Mouse (Mus musculus) bone marrow macrophage, adult 2 months (primary cell): ENCODE measurements around the gene Taok3.

ENCODE experiments used
- CTCF ChIP-seq: IDR thresholded peaks from 2 replicates; pipeline ENCODE4 v1.5.1; 2012; ENCODE audit warnings: low read depth, mild to moderate bottlenecking, low read length, moderate library complexity
- POLR2A ChIP-seq: IDR thresholded peaks from 2 replicates; pipeline ENCODE4 v1.6.1; 2012; ENCODE audit warnings: mild to moderate bottlenecking, low read depth, low read length, borderline replicate concordance

DNA sequence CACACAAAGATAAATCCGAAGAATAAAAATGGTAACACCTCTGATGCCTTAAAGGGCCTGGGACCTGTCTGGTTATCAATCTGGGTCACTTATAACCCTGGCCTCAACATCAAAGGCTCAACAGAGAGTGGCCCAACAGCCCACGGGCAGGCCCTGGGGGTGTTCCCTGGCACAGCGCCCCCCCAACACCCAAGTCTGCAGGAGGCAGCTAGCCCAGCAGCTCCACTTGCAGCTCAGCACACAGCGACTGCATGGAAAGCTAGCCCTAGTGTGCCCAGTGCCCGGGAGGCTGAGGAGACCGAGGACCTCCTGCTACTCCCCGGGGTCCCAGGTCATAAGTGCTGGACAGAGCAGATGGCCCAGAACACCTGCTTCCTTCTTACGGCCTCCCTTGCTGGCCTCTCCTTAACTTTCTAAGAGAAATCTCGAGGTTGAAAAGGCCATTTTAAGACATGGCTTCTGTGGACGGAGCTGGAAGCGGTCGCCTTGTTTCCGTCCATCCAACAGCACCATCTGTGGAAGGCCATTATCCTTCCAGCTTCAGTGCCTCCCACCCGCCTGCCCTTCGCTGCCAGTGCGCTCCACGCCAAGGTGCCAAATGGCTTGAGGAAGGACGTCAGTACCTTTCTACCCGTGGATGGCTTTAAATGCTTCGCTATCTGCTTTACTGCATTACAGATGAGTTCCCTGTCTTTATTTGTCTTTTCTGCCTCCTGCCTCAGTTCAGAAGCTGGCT is 16.6 kb upstream of the Taok3 start:
- no peak for TF ChIP-seq CTCF
- no peak for TF ChIP-seq POLR2A
